Mouse (Mus musculus) limb, embryonic 15.5 days (tissue): ENCODE data around the gene Ppp1r12c. TPM values are rescaled to one million over a fixed set of nuclear protein-coding genes. Genes with fewer than 3 reads are reported as not detected.
"Not testable (repeated sequence)": the region's sequence is repeated elsewhere in the genome, so short reads cannot be mapped to it uniquely, and the experiment has no call there.

Experiments
- ATAC-seq: fragments of 200-750 bp; cut with Nextera tagmentation; 2 replicates; pipeline ENCODE4 v1.8.0; 2017; ENCODE audit warnings: low read depth, moderate TSS enrichment; ENCODE audit not compliant: insufficient number of reproducible peaks, low FRiP score, low TSS enrichment
- H3K27ac ChIP-seq: fragments of 300-500 bp; sonication (generic); 2 replicates; pipeline ENCODE4 v1.5.1; 2015; ENCODE audit warnings: moderate library complexity, mild to moderate bottlenecking, inconsistent platforms
- H3K27me3 ChIP-seq: fragments of 300-500 bp; sonication (generic); 2 replicates; pipeline ENCODE4 v1.6.1; 2015; ENCODE audit warnings: inconsistent platforms
- H3K36me3 ChIP-seq: fragments of 300-500 bp; sonication (generic); 2 replicates; pipeline ENCODE4 v1.6.1; 2015; ENCODE audit warnings: inconsistent platforms
- H3K4me1 ChIP-seq: fragments of 300-500 bp; sonication (generic); 2 replicates; pipeline ENCODE4 v1.6.1; 2015; ENCODE audit warnings: inconsistent platforms
- H3K4me2 ChIP-seq: fragments of 300-500 bp; sonication (generic); 2 replicates; pipeline ENCODE4 v1.6.1; 2015; ENCODE audit warnings: mild to moderate bottlenecking, inconsistent platforms
- H3K4me3 ChIP-seq: fragments of 300-500 bp; sonication (generic); 2 replicates; pipeline ENCODE4 v1.5.1; 2015; ENCODE audit warnings: mild to moderate bottlenecking, inconsistent platforms
- H3K9ac ChIP-seq: fragments of 300-500 bp; sonication (generic); 2 replicates; pipeline ENCODE4 v1.6.1; 2015; ENCODE audit warnings: inconsistent platforms
- H3K9me3 ChIP-seq: fragments of 300-500 bp; sonication (generic); 2 replicates; pipeline ENCODE4 v1.6.1; 2016; ENCODE audit warnings: inconsistent platforms
- WGBS: fragments of 180-500 bp; shearing (Covaris S2); methylation state at CpG from one replicate; pipeline ENCODE4 v1.1.7; 2015; 5-methylcytosine and 5-hydroxymethylcytosine counted together
- polyA plus RNA-seq: library from polyadenylated mRNA; unstranded; fragments of >200 nt; fragmentation: Nextera tagmentation; extraction: Ambion mirVana; gene quantifications from 2 replicates; pipeline ENCODE4 v1.2.1, GENCODE M21; 2015

The Ppp1r12c gene
- polyA plus RNA-seq, 1 experiment from 2014 or later, result 46.8 TPM

DNA sequence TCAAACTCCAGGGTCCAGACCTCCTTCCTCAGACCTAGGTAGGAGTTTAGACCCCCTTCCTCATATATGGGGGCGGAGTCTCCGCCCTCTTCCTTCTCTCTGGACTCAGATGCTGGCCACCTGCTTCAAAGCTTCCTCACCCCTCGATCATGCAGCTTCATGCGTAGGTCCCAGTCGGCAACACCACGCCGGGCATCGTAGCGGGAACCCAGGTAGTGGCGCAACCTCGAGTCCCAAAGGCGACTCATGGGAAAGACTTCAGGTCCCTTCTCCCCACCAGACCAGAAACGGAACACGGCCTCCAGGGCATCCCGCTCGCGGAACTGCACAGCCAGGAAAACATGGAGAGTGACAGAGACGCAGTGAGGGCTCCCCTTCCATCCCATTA, 25.8 kb upstream of the Ppp1r12c start:
- H3K27me3 ChIP-seq, result 0 out of 2 replicates have a peak, but pooled peaks cover 4% of the 10 kb centered on the region
- 50% methylated on average over 18 of the region's 18 CpGs for WGBS
- no peaks in the 10 kb centered on the region for H3K36me3 ChIP-seq
- peak overlapping the region; percentile 40 for H3K4me3 ChIP-seq
- no peak overlapping the region for H3K9ac ChIP-seq
- no peaks in the 10 kb centered on the region for H3K9me3 ChIP-seq
- peak overlapping the region; percentile 66 for H3K4me2 ChIP-seq
- ATAC-seq, result no peak
- H3K27ac ChIP-seq, result no peak overlapping the region
- H3K4me1 ChIP-seq, result peaks cover 26% of the 10 kb centered on the region

DNA sequence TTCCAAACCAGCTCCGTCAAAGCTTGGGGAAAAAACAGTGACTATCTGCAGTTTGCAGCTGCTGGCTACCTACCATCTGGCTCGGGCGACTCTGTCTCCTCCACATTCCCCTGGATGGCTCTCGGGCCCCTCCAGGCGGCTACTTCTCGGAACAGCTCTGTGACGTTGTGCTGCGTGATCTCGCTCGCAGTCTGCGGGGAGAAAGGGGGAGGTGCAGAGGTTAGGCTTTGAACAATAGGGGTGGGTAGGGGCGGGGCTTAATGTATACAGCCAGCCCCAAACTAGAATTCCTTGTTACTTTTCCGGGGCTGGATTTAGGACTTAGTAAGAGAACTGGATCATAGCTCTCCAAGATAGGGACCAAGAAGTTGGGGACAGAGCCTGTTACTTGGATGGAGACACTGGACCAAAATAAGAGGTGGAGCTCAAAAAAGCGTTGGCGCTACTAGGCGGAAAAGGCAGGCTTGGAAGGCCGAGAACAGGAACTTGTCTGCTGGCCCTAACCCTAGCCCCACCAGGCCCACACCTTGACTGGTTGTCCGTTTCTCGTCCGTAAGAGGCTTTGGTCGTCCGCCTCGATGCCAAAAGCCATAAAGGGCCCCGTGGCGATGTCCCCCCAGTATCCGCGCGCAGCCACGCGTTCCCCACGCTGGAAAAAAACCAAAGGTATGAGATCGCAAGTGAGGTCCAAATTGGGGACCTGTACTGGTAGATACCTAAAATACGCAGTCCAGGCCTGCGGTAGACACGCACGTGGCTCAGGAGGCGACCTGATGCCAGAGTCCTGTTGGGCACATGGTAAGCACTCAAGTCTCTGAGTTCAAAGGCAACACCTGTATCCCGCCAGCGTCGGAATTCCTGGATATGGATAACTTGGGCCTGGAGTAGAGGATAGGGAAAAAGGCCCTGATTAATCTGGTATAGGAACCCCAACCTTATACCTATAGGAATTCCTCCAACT, 25.1 kb upstream of the Ppp1r12c start:
- 23% methylated on average over 40 of the region's 40 CpGs for WGBS

DNA sequence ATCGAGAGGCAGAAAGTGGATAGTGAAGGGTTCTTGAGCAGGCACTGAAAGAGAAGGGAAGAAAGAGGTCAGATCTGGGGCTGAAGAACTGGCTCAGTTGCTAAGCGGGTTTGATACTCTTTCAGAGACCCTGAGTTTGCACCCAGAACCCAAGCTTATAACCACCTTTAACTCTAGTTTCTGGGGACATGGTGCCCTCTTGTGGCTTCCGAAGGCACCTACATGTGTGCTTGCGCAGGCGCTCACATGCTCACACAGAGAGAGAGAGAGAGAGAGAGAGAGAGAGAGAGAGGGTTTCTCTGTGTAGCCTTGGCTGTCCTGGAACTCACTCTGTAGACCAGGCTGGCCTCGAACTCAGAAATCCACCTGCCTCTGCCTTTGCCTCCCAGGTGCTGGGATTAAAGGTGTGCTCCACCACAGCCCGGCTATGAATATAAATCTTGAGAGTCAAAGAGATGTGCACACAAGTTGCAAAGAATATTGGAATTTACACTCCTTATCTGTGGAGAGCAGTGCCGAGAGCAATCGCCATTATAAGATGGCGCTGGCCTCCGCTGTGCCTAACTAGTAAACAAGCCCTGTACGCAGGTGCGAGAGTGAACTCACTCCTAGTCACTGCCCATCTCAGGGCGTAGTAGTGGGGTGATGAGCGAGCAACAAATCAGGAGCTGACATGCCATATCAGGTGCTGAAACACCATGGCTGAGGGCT, 22.9 kb upstream of the Ppp1r12c start, which contains the start of gene Tnni3:
Tnni3 (minus strand) TSS at position 18 of the 711 bp plus-strand sequence.
- not testable (repeated sequence) for H3K9me3 ChIP-seq, H3K9ac ChIP-seq, H3K27me3 ChIP-seq, H3K27ac ChIP-seq, H3K36me3 ChIP-seq, H3K4me2 ChIP-seq, H3K4me3 ChIP-seq, ATAC-seq
- WGBS, result 73% methylated on average over 15 of the region's 15 CpGs
- H3K4me1 ChIP-seq, result peaks cover 28% of the 10 kb centered on the region

More for the DNA sequence above, 25.1 kb upstream of the Ppp1r12c start:
- Histone ChIP-seq H3K4me1 (peaks cover 19% of the 10 kb centered on the region), H3K4me3 (peak overlapping the region; percentile 40), H3K9ac (peak overlapping the region; percentile 31; the same call in 1 of the 2 replicates), H3K9me3 (no peaks in the 10 kb centered on the region), H3K27ac (peak overlapping the region; percentile 57), H3K4me2 (peak overlapping the region; percentile 66), H3K36me3 (no peaks in the 10 kb centered on the region), H3K27me3 (no peaks in the 10 kb centered on the region)
- peak; percentile 85 for ATAC-seq

- no peak overlapping the region for H3K27ac ChIP-seq
- 0 out of 2 replicates have a peak, but pooled peaks cover 4% of the 10 kb centered on the region for H3K27me3 ChIP-seq
- H3K4me2 ChIP-seq, result no peak overlapping the region
- no peaks in the 10 kb centered on the region for H3K36me3 ChIP-seq
- H3K4me3 ChIP-seq, result no peak overlapping the region
- no peak for ATAC-seq
- WGBS, result 87% methylated on average over 33 of the region's 33 CpGs
- no peak overlapping the region for H3K9ac ChIP-seq
- no peaks in the 10 kb centered on the region for H3K9me3 ChIP-seq
- peaks cover 28% of the 10 kb centered on the region for H3K4me1 ChIP-seq
Observed at GRCm38 (mm10) chr7:4523205-4524130, 22.0 kb upstream of the Ppp1r12c start.

GRCm38 (mm10) chr7:4522292-4522691, 20.8 kb upstream of the Ppp1r12c start:
- Histone ChIP-seq H3K27ac (no peak overlapping the region), H3K4me3 (no peak overlapping the region)
- ATAC-seq, result no peak

DNA sequence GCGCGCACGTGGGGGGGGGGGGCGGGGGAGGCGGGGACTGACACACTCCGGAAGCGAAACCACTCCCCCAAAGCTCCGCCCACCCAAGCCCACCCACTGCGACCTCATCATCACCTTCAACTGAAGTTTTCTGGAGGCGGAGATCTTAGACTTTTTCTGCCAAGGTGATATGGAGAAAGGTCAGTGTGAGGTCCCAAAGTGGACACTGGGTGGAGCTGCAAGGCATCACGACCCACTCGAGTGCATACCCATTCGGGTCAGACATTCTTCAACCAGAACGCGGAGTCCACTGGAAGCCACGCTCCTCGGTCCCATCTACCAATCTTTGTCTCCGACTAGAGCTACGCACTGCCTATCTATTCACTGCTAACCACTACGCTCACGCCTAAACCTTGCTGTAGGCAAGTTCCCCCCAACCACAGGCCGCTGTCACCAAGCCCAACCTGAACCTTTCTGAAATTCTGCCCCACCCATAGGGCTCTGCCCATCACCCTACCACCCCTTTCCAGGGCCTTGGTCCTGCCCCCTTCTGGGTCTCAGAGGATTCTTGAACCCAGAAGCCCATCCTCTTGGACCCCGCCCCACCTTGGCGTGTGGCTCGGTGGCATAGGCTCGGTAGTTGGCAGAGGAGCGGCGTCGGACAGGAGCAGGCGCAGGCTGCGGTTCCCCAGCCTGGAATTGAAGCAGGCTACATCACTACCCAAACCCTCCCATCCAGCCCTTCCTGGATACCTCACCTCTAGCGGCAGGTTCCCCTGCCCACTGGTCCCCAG, 19.9 kb upstream of the Ppp1r12c start:
- H3K36me3 ChIP-seq, result no peaks in the 10 kb centered on the region
- no peaks in the 10 kb centered on the region for H3K9me3 ChIP-seq
- peak overlapping the region; percentile 45 for H3K4me2 ChIP-seq
- 34% methylated on average over 32 of the region's 32 CpGs for WGBS
- H3K4me3 ChIP-seq, result peak overlapping the region; percentile 26
- H3K9ac ChIP-seq, result no peak overlapping the region
- ATAC-seq, result no peak
- peaks cover 17% of the 10 kb centered on the region for H3K4me1 ChIP-seq
- no peak overlapping the region for H3K27ac ChIP-seq
- 0 out of 2 replicates have a peak, but pooled peaks cover 4% of the 10 kb centered on the region for H3K27me3 ChIP-seq

More at GRCm38 (mm10) chr7:4522292-4522691, 20.8 kb upstream of the Ppp1r12c start:
- WGBS, result 83% methylated on average over 6 of the region's 6 CpGs
- Histone ChIP-seq H3K4me1 (peaks cover 26% of the 10 kb centered on the region), H3K4me2 (no peak overlapping the region), H3K9me3 (no peaks in the 10 kb centered on the region), H3K9ac (no peak overlapping the region), H3K36me3 (no peaks in the 10 kb centered on the region), H3K27me3 (0 out of 2 replicates have a peak, but pooled peaks cover 4% of the 10 kb centered on the region)

DNA sequence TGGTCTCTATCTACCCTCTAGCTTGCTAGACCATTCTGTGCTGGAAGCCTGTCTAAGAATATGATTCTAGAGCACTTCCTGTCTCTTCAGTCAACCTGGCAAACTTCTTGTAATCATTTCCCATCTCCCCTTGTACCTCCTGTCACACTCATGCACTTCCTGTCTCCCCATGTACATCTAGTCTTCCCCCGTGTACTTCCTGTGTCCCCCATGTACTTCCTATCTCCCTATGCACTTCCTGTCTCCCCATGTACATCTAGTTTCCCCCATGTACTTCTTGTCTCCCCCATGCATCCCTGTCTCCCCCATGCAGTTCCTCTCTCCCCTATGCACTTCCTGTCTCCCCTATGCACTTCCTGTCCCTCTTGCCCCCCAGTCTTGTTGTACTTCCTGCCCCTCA, 17.0 kb upstream of the Ppp1r12c start:
- Histone ChIP-seq H3K9ac (no peak overlapping the region), H3K9me3 (no peaks in the 10 kb centered on the region), H3K27me3 (0 out of 2 replicates have a peak, but pooled peaks cover 4% of the 10 kb centered on the region), H3K4me3 (no peak overlapping the region), H3K27ac (no peak overlapping the region), H3K4me1 (peaks cover 17% of the 10 kb centered on the region; the same call in 1 of the 2 replicates), H3K4me2 (no peak overlapping the region), H3K36me3 (no peaks in the 10 kb centered on the region)
- ATAC-seq, result no peak
- 67% methylated on average over 1 of the region's 1 CpGs for WGBS

GRCm38 (mm10) chr7:4516332-4517050, 15.0 kb upstream of the Ppp1r12c start, which contains the start of gene Tnnt1:
Tnnt1 (minus strand) TSS chr7:4516382.
- H3K27me3 ChIP-seq, result 0 out of 2 replicates have a peak, but pooled peaks cover 4% of the 10 kb centered on the region
- H3K9ac ChIP-seq, result no peak within 1 kb of the TSS
- no peak for ATAC-seq
- H3K27ac ChIP-seq, result peak within 1 kb of the TSS; percentile 48
- H3K4me2 ChIP-seq, result no peak within 1 kb of the TSS
- no peaks in the 10 kb centered on the region for H3K36me3 ChIP-seq
- H3K4me1 ChIP-seq, result peaks cover 17% of the 10 kb centered on the region; the same call in 1 of the 2 replicates
- 22% methylated on average over 3 of the region's 4 CpGs for WGBS
- no peaks in the 10 kb centered on the region for H3K9me3 ChIP-seq
- 0 out of 2 replicates have a peak within 1 kb of the TSS, but pooled peaks have one; percentile 1 for H3K4me3 ChIP-seq

DNA sequence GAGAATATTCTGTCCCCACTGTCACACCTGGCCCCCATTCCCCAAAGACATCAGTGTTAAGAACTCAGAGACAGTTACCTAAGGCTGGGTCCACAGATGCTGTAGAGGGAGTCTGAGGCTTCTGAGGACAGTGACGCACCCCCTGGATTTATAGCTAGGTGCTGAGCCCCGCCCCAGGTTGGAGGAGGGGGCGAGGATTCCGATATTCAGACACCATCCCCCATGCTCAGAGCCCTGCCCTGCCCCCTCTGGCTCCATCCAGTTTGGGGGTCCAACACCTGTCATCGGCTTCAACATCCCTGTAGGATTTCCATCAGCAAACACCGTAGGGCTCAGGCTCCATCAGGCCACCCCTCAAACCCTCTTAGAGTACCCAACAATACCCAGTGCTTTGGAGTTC, 14.4 kb upstream of the Ppp1r12c start:
- no peak overlapping the region for H3K4me3 ChIP-seq
- H3K27ac ChIP-seq, result peak overlapping the region; percentile 24; the same call in 1 of the 2 replicates
- H3K9me3 ChIP-seq, result no peaks in the 10 kb centered on the region
- no peak overlapping the region for H3K4me2 ChIP-seq
- 44% methylated on average over 6 of the region's 6 CpGs for WGBS
- H3K36me3 ChIP-seq, result no peaks in the 10 kb centered on the region
- no peak for ATAC-seq
- 0 out of 2 replicates have a peak, but pooled peaks cover 4% of the 10 kb centered on the region for H3K27me3 ChIP-seq
- H3K4me1 ChIP-seq, result peaks cover 11% of the 10 kb centered on the region
- no peak overlapping the region for H3K9ac ChIP-seq
